Mouse (Mus musculus): ENCODE results near the gene Pdia2.

Pdia2 gene

GRCm38 (mm10) chr17:26198892-26199291 is at the start of gene Pdia2:
Gene Pdia2, minus strand, starts transcription at chr17:26199087.
- DNase-seq (ENCODE audit: low spot score in 2 of 2) = no peak

DNA sequence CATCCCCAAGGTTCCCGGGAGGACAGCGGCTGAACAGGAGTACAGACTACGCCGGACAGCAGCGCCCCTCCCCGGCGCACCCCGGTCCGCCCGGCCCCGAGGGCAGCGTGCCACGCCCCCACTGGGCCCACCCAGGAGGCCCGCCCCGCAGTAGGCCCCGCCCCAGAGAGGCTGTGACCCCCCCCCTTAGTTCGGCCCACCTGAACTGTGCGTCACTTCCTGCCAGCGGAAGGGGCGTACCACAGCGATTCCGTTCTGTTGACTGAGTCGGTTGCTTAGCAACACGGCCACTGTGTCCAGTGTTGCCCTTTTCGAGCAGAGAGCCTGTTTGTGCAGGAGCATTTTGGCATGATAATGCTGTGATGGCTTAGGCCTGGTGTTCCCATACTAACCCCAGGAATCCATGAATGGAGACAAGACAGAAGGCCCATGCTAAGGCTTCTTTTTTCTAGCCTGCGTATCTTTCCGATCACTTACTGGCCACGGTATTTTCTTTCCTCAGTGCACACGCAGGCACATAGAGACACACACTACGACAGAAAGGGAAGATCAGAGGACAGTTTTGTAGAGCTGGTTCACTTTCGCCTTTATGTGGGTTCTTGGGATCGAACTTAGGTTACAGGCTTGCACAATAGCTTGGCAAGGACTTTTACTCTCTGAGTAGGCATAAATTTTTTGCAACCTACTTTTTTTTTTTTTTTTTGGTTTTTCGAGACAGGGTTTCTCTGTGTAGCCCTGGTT is 45.4 kb upstream of the Pdia2 start, which contains the start of gene Fam234a:
Gene Fam234a (minus strand): TSS at position 142 of the 741 bp plus-strand sequence.
- DNase-seq (ENCODE audit: low spot score in 2 of 2) = peak; percentile 89 to 91

DNA sequence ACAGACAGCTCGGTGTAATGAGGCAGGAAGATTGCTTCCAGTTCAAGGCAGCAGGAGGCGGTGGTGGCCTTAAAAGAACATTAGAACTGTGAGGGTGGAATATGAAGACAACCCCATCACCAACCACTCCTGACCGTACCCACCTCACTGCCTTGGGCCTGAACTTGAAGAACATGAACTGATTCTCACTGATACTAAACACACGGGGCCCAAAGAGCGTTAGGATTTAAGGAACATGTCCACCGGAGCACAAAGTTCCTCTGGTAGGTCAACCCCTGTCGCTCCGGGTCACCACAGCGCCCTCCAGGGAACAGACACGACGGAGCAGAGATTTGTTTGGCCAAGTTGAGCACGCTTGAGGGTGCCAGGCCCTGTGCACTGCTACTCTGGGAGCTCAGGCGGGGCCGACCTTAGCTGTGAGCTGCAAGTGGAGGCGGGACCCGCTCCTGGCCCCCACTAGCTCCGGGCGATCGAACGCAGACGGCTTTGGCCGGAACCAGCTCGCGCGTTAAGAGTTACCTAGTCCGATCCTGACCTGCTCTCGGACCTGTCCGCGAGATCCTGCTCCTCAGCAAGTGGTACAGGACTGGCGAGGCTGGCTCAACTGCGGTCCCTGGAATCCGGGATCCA is 44.7 kb upstream of the Pdia2 start:
- DNase-seq (ENCODE audit: low spot score in 2 of 2) = peak in 1 of 2 experiments; percentile 45

GRCm38 (mm10) chr17:26240990-26241389 is 42.1 kb upstream of the Pdia2 start:
- DNase-seq (ENCODE audit: low spot score in 2 of 2) = no peak

GRCm38 (mm10) chr17:26240120-26240790 is 41.4 kb upstream of the Pdia2 start:
- DNase-seq (ENCODE audit: low spot score in 2 of 2) = no peak

GRCm38 (mm10) chr17:26239551-26239950 is 40.7 kb upstream of the Pdia2 start:
- no peak for DNase-seq (ENCODE audit: low spot score in 2 of 2)

- DNase-seq (ENCODE audit: low spot score in 2 of 2) = no peak
Measured at GRCm38 (mm10) chr17:26237667-26238066, 38.8 kb upstream of the Pdia2 start.

DNA sequence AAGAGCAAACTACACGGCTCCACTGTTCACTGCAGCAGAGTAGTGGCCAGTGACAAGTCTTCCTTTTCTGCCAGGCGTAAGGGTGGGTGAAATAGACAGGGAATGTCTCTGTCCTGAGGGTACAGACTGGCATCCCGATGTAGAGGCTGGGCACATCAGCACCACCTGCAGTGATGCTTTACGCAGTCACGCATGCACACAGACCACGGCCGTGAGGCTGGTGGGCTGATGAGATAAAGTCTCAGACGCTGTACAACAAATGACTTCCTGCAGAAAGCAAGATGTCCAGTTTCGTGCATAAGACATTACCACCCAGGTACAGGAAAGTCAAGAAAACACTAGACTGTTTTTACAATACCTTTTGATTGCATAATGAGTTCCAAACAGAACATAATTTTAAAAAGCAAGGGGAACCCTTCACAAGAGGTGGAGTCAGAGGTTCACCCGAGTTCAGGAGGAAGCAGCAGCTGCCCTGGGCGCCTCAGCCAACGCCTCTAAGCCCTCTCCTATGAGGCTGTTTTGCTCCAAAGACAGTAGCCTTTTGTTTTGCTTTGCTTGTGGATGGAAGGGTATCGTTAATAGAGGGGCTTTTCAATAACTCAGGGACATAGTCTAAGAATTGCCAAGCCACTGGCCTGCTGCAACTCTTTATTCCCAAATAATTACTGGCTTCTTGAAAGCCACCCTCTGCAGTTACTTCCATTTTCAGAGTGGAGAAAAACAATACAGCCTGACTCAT is 36.4 kb upstream of the Pdia2 start:
- DNase-seq (ENCODE audit: low spot score in 2 of 2) = no peak

GRCm38 (mm10) chr17:26234386-26234785 is 35.5 kb upstream of the Pdia2 start:
- no peak for DNase-seq (ENCODE audit: low spot score in 2 of 2)

DNA sequence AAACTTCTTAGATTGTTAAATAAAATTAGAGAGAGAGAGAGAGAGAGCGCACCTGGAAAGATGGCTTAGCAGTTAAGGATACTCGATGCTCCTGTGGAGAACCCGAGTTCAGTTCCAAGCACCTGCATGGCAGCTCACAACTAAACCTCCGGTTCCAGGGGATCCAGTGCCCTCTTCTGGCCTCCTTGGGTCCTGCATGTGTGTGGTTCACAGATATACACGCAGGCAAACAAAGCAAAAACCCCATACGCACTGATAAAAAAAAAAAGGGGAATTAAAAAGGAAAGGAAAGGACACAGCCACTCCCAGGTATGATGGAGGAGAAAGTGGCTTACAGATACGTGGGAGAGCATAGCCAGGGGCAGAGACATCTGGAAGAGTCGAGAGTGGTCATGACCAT is 34.0 kb upstream of the Pdia2 start:
- no peak for DNase-seq (ENCODE audit: low spot score in 2 of 2)

DNA sequence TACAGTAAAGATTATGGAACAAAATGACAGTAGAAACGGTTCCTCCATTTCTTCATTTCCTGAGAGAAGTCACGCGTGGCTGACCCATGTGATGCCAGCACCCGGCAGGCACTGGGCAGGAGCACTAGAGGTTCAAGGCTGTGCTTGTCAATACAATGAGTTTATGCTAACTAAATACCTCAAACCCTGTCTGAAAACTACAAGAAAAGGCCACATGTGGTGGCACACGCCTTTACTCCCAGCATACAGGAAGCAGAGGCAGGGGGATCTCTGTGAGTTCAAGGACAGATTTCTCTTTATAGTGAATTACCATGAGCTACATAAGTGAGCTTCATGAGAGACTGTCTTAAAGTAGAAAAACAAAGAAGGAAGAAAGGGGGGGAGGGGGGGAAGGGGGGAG is 32.3 kb upstream of the Pdia2 start:
- no peak for DNase-seq (ENCODE audit: low spot score in 2 of 2)

- DNase-seq (ENCODE audit: low spot score in 2 of 2) = no peak
Measured at GRCm38 (mm10) chr17:26229776-26230175, 30.9 kb upstream of the Pdia2 start.

GRCm38 (mm10) chr17:26225150-26225549 is 26.3 kb upstream of the Pdia2 start:
- DNase-seq (ENCODE audit: low spot score in 2 of 2) = no peak

DNA sequence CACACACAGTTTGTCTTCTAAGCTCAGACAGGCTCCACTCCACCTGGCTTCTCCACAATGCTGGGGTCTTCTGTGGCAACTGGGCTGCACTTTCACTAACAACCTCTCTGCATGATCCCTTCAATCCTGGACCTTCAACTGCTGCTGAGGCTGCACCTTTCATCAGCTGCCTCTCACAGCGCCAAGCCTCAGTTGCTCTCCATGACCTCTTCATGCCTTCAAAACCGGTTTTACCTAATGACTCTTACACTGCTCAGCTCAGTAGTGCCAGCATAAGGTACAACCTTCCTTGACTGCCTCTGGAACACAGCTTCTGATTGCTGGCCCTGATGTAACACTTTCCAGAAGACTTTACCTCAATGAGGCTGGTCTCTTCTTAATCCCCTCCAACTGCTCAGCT is 22.6 kb upstream of the Pdia2 start:
- no peak for DNase-seq (ENCODE audit: low spot score in 2 of 2)

GRCm38 (mm10) chr17:26212681-26213080 is 13.8 kb upstream of the Pdia2 start:
- no peak for DNase-seq (ENCODE audit: low spot score in 2 of 2)

DNA sequence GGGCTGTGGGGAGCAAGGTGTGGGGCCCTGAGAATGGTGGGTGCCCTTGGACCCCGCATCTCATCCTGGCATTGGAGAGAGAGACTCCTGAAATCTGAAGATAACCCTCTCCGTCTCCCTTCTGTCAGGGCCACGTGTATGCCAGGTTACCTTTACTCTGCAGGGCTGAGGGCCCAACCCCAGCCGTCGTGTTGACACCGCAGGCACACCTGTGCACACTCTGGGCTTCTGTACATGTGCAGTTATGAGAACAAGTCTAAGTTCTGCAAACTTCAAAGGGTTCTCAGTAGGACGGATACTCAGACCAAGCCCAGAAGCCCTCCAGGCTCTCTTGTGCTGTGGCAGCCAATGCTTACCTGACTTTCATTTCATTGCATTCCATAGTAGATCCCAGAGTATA is 13.4 kb upstream of the Pdia2 start:
- no peak for DNase-seq (ENCODE audit: low spot score in 2 of 2)

GRCm38 (mm10) chr17:26207686-26208085 is 8.8 kb upstream of the Pdia2 start, which contains the start of gene Arhgdig:
Gene Arhgdig, minus strand, starts transcription at chr17:26207786.
- no peak for DNase-seq (ENCODE audit: low spot score in 2 of 2)

- no peak for DNase-seq (ENCODE audit: low spot score in 2 of 2)
Measured at GRCm38 (mm10) chr17:26206392-26206791, 7.5 kb upstream of the Pdia2 start.

DNA sequence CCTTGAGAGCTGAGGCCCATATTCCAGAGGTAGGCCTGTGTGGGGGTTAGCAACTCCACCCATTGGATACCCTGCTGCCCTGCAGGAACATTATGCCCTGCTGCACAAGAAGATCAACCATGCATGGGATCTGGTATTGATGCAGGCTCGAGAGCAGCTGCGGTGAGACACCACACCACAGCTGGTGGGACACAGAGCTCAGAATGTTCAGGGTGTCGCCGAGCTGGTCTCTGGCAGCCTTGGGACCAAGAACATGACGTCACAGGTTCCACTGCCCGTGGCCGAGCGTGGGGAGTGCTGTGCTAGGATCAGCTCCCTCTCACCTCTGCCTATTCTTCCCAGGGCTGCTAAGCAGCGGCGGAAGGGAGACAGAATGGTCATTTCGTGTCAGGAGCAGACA is 5.9 kb upstream of the Pdia2 start:
- no peak for DNase-seq (ENCODE audit: low spot score in 2 of 2)

DNA sequence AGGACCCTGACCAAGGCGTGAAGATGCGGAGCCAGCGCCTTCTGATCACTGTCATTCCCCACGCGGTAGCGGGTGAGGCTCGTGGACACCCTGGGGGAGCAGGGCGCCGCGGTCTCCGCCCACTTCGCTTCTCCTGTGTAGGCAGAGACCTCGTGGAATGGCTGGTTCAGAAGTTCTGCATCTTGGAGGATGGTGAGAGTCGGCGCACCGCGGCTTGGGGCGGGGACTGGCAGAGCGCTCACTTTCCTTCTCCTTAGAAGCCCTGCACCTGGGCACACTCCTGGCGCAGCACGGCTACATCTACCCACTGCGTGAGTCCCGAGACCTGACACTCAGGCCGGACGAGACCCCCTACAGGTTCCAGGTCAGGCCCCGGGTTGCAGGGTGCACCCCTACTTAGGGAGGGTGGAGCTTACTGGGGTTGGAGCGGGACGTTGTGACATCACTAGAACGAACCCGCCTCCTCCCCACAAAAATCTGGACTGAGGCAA is 4.5 kb upstream of the Pdia2 start:
- DNase-seq (ENCODE audit: low spot score in 2 of 2) = peak; percentile 56 to 67

DNA sequence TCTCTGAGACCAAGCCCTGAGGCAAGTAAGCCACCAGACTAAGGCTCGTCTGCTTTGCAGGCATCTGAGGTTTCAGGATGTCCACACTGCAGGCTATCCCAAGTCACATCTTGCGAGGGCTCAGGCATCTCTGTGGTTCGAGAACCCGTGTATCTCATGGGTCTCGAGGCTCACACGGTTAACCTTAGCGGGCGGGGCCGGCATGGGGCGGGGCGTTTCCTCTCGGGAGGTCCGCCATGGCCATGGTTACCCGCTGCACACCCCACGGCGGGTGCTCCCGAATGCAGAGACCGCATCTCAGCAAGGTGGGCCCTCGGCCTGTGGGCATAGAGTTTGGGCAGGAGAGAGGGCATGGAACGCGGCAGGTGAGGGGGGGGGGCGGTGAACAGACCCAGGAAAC is 3.9 kb upstream of the Pdia2 start, which contains the start of gene Rgs11:
Gene Rgs11 (plus strand): TSS at position 215 of the 400 bp plus-strand sequence.
- DNase-seq (ENCODE audit: low spot score in 2 of 2) = peak in 1 of 2 experiments; percentile 37

DNA sequence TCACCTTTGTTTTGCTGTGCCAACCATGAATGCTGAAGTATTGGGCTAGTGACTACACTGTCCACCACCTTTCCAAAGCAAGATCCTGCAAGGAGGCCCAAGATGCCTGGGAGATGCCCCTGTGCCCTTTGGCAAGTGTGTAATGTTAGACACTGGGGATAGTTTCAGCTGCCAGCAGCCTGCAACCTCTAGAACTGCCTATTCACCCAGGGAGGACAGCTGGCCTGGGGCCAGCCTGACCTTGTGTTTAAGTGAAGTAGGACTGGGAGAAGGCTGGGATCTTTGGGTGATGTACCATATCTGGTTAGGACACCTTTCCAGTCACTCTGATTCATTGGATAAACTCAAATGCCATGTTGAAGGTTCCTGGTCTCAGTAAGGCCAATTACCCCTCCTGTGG is 3.1 kb upstream of the Pdia2 start:
- no peak for DNase-seq (ENCODE audit: low spot score in 2 of 2)
